Mouse (Mus musculus): ENCODE measurements at regions not wholly inside any gene's neighbourhood (a gene's known extent, or its start where the extent isn't known, plus 50 kb on each side); places are given as distances from the start of the nearest gene placed in this dataset.
A peak's percentile ranks its signal among the peaks of the same experiment; 100 is the strongest.

GRCm38 (mm10) chr2:115392082-115392762 lies 189.3 kb upstream of the BC052040 start:
- peak; percentile 61; the same call in 1 of the 2 replicates for ATAC-seq (ENCODE audit: insufficient number of reproducible peaks, insufficient read depth, low FRiP score, low TSS enrichment, low read depth)
- H3K27ac ChIP-seq, result no peak overlapping the region

GRCm38 (mm10) chr2:115394091-115394490 lies 187.4 kb upstream of the BC052040 start:
- 5% methylated on average over 4 of the region's 4 CpGs for WGBS
- Histone ChIP-seq H3K4me2 (peak overlapping the region; percentile 18), H3K9me3 (no peaks in the 10 kb centered on the region), H3K36me3 (no peaks in the 10 kb centered on the region), H3K27ac (no peak overlapping the region), H3K9ac (replicated peaks) (no peak overlapping the region), H3K27me3 (peaks cover 22% of the 10 kb centered on the region), H3K4me3 (replicated peaks) (no peak overlapping the region), H3K4me1 (replicated peaks) (peaks cover 32% of the 10 kb centered on the region)
- ATAC-seq (ENCODE audit: insufficient number of reproducible peaks, insufficient read depth, low FRiP score, low TSS enrichment, low read depth), result 0 out of 2 replicates have a peak, but pooled peaks have one; percentile 42

More at GRCm38 (mm10) chr2:115392082-115392762, 189.3 kb upstream of the BC052040 start:
- H3K4me1 ChIP-seq (replicated peaks), result peaks cover 32% of the 10 kb centered on the region
- peak overlapping the region; percentile 1; the same call in 1 of the 2 replicates for H3K4me2 ChIP-seq
- H3K9ac ChIP-seq (replicated peaks), result no peak overlapping the region
- no peaks in the 10 kb centered on the region for H3K36me3 ChIP-seq
- peaks cover 35% of the 10 kb centered on the region for H3K27me3 ChIP-seq
- H3K9me3 ChIP-seq, result no peaks in the 10 kb centered on the region
- 9% methylated on average over 8 of the region's 8 CpGs for WGBS
- no peak overlapping the region for H3K4me3 ChIP-seq (replicated peaks)

- no peak overlapping the region for H3K4me2 ChIP-seq
- H3K9ac ChIP-seq (replicated peaks), result no peak overlapping the region
- no peak overlapping the region for H3K4me3 ChIP-seq (replicated peaks)
- ATAC-seq (ENCODE audit: insufficient number of reproducible peaks, insufficient read depth, low FRiP score, low TSS enrichment, low read depth), result no peak
- H3K36me3 ChIP-seq, result no peaks in the 10 kb centered on the region
- peaks cover 8% of the 10 kb centered on the region for H3K4me1 ChIP-seq (replicated peaks)
- H3K9me3 ChIP-seq, result no peaks in the 10 kb centered on the region
- peaks cover 5% of the 10 kb centered on the region; the same call in 1 of the 2 replicates for H3K27me3 ChIP-seq
- WGBS, result 78% methylated on average over 4 of the region's 4 CpGs
- no peak overlapping the region for H3K27ac ChIP-seq
These were observed 183.0 kb upstream of the BC052040 start for GRCm38 (mm10) chr2:115398550-115398949.

GRCm38 (mm10) chr2:115399107-115399740 lies 182.3 kb upstream of the BC052040 start:
- 82% methylated on average over 6 of the region's 6 CpGs for WGBS
- peaks cover 2% of the 10 kb centered on the region; the same call in 1 of the 2 replicates for H3K4me1 ChIP-seq (replicated peaks)
- no peak for ATAC-seq (ENCODE audit: insufficient number of reproducible peaks, insufficient read depth, low FRiP score, low TSS enrichment, low read depth)
- H3K9ac ChIP-seq (replicated peaks), result no peak overlapping the region
- peaks cover 8% of the 10 kb centered on the region; the same call in 1 of the 2 replicates for H3K27me3 ChIP-seq
- no peak overlapping the region for H3K4me2 ChIP-seq
- no peaks in the 10 kb centered on the region for H3K9me3 ChIP-seq
- no peak overlapping the region for H3K4me3 ChIP-seq (replicated peaks)
- H3K36me3 ChIP-seq, result no peaks in the 10 kb centered on the region
- H3K27ac ChIP-seq, result no peak overlapping the region

- Histone ChIP-seq H3K4me1 (replicated peaks) (no peaks in the 10 kb centered on the region), H3K4me3 (replicated peaks) (no peak overlapping the region), H3K27me3 (peaks cover 8% of the 10 kb centered on the region; the same call in 1 of the 2 replicates), H3K9me3 (no peaks in the 10 kb centered on the region), H3K36me3 (no peaks in the 10 kb centered on the region), H3K4me2 (no peak overlapping the region), H3K9ac (replicated peaks) (no peak overlapping the region), H3K27ac (no peak overlapping the region)
- WGBS, result 94% methylated on average over 10 of the region's 10 CpGs
- ATAC-seq (ENCODE audit: insufficient number of reproducible peaks, insufficient read depth, low FRiP score, low TSS enrichment, low read depth), result no peak
These were observed 181.4 kb upstream of the BC052040 start for GRCm38 (mm10) chr2:115399987-115400550.

GRCm38 (mm10) chr2:115402246-115402645 lies 179.3 kb upstream of the BC052040 start:
- Histone ChIP-seq H3K36me3 (no peaks in the 10 kb centered on the region), H3K4me1 (replicated peaks) (no peaks in the 10 kb centered on the region), H3K9ac (replicated peaks) (no peak overlapping the region), H3K27ac (no peak overlapping the region), H3K27me3 (peaks cover 3% of the 10 kb centered on the region; the same call in 1 of the 2 replicates), H3K4me3 (replicated peaks) (no peak overlapping the region), H3K9me3 (no peaks in the 10 kb centered on the region), H3K4me2 (no peak overlapping the region)
- 30% methylated on average over 2 of the region's 2 CpGs for WGBS
- no peak for ATAC-seq (ENCODE audit: insufficient number of reproducible peaks, insufficient read depth, low FRiP score, low TSS enrichment, low read depth)

- H3K4me2 ChIP-seq, result no peak overlapping the region
- H3K9ac ChIP-seq (replicated peaks), result no peak overlapping the region
- H3K4me3 ChIP-seq (replicated peaks), result no peak overlapping the region
- H3K27ac ChIP-seq, result no peak overlapping the region
- no peaks in the 10 kb centered on the region for H3K9me3 ChIP-seq
- 71% methylated on average over 2 of the region's 2 CpGs for WGBS
- no peaks in the 10 kb centered on the region for H3K27me3 ChIP-seq
- no peak for ATAC-seq (ENCODE audit: insufficient number of reproducible peaks, insufficient read depth, low FRiP score, low TSS enrichment, low read depth)
- no peaks in the 10 kb centered on the region for H3K4me1 ChIP-seq (replicated peaks)
- no peaks in the 10 kb centered on the region for H3K36me3 ChIP-seq
These were observed 149.0 kb upstream of the BC052040 start for GRCm38 (mm10) chr2:115432476-115432875.

- Histone ChIP-seq H3K4me2 (no peak overlapping the region), H3K9ac (replicated peaks) (no peak overlapping the region), H3K4me3 (replicated peaks) (no peak overlapping the region), H3K4me1 (replicated peaks) (no peaks in the 10 kb centered on the region), H3K36me3 (no peaks in the 10 kb centered on the region), H3K27ac (no peak overlapping the region), H3K27me3 (no peaks in the 10 kb centered on the region), H3K9me3 (no peaks in the 10 kb centered on the region)
- ATAC-seq (ENCODE audit: insufficient number of reproducible peaks, insufficient read depth, low FRiP score, low TSS enrichment, low read depth), result no peak
- WGBS, result 14% methylated on average over 1 of the region's 1 CpGs
These were observed 140.4 kb upstream of the BC052040 start for GRCm38 (mm10) chr2:115441100-115441499.

GRCm38 (mm10) chr2:115449783-115450483 lies 131.6 kb upstream of the BC052040 start:
- ATAC-seq (ENCODE audit: insufficient number of reproducible peaks, insufficient read depth, low FRiP score, low TSS enrichment, low read depth), result no peak
- 73% methylated on average over 6 of the region's 6 CpGs for WGBS
- no peaks in the 10 kb centered on the region for H3K9me3 ChIP-seq

GRCm38 (mm10) chr2:115455593-115455992 lies 125.9 kb upstream of the BC052040 start:
- Histone ChIP-seq H3K27me3 (no peaks in the 10 kb centered on the region; the same call in 1 of the 2 replicates), H3K4me3 (replicated peaks) (no peak overlapping the region), H3K9ac (replicated peaks) (no peak overlapping the region), H3K36me3 (no peaks in the 10 kb centered on the region), H3K9me3 (no peaks in the 10 kb centered on the region), H3K4me1 (replicated peaks) (no peaks in the 10 kb centered on the region), H3K4me2 (no peak overlapping the region), H3K27ac (no peak overlapping the region)
- 61% methylated on average over 6 of the region's 6 CpGs for WGBS
- no peak for ATAC-seq (ENCODE audit: insufficient number of reproducible peaks, insufficient read depth, low FRiP score, low TSS enrichment, low read depth)

More at GRCm38 (mm10) chr2:115449783-115450483, 131.6 kb upstream of the BC052040 start:
- H3K4me2 ChIP-seq, result no peak overlapping the region
- no peak overlapping the region for H3K4me3 ChIP-seq (replicated peaks)
- H3K36me3 ChIP-seq, result no peaks in the 10 kb centered on the region
- no peaks in the 10 kb centered on the region for H3K4me1 ChIP-seq (replicated peaks)
- H3K27ac ChIP-seq, result no peak overlapping the region
- no peaks in the 10 kb centered on the region for H3K27me3 ChIP-seq
- H3K9ac ChIP-seq (replicated peaks), result no peak overlapping the region

Measured in limb, embryonic 12.5 days (tissue).